Mouse (Mus musculus) thymus, adult 2 months (tissue): Measurements from ENCODE around the gene Olfr876.

Experiments used
- CTCF ChIP-seq: fragments of 200-500 bp; IDR thresholded peaks from 2 replicates; pipeline ENCODE4 v1.5.1; 2012; ENCODE audit warnings: mild to moderate bottlenecking, control low read depth, low read length, moderate library complexity, borderline replicate concordance; ENCODE audit not compliant: control insufficient read depth, poor library complexity, insufficient read depth; ENCODE audit errors: extremely low read depth
- POLR2A ChIP-seq: fragments of 200-500 bp; IDR thresholded peaks from 2 replicates; pipeline ENCODE4 v1.6.1; 2012; ENCODE audit warnings: mild to moderate bottlenecking, low read length, control low read depth, moderate library complexity; ENCODE audit not compliant: control insufficient read depth, poor library complexity, insufficient read depth; ENCODE audit errors: extremely low read depth

DNA sequence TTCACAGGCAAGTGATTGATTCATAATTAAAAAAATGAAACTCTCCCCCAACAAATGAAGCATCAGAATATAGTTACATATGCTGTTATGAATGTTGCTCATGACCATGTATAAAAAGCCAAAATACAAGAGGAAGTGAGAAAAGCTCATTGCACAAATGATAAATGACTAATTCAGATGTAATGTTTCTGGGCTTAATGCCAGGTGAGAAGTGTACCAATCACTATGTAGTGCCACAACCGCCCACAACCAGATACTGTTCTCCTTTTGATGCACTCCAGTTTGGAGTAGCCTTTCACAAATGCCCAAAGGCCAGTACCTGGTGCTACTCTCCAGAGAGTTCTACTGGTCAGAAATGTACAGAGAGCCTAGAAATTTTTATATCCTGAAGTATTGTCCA is 30.5 kb downstream of the Olfr876 start:
- TF ChIP-seq POLR2A, result no peak
- TF ChIP-seq CTCF, result no peak
